Mouse (Mus musculus) intestine, postnatal 0 days (tissue): ENCODE results near the gene Sec14l1. TPM values are rescaled to one million over a fixed set of nuclear protein-coding genes. Genes with fewer than 3 reads are reported as not detected.

Experiments
- ATAC-seq: fragments of 200-750 bp; cut with Nextera tagmentation; 2 replicates; pipeline ENCODE4 v1.8.0; 2017; ENCODE audit warnings: mild to moderate bottlenecking, moderate TSS enrichment, moderate library complexity
- H3K27ac ChIP-seq: fragments of 300-500 bp; sonication (generic); 2 replicates; pipeline ENCODE4 v1.5.1; 2014; ENCODE audit warnings: mild to moderate bottlenecking, low read depth, low read length, moderate library complexity
- H3K27me3 ChIP-seq: fragments of 300-500 bp; sonication (generic); replicated peaks from 2 replicates; pipeline ENCODE4 v1.6.1; 2014; ENCODE audit warnings: low read length, mixed read lengths; ENCODE audit not compliant: control insufficient read depth, insufficient read depth
- H3K36me3 ChIP-seq: fragments of 300-500 bp; sonication (generic); 2 replicates; pipeline ENCODE4 v1.6.1; 2014; ENCODE audit warnings: mild to moderate bottlenecking, moderate library complexity; ENCODE audit not compliant: control insufficient read depth, insufficient read depth
- H3K4me1 ChIP-seq: fragments of 300-500 bp; sonication (generic); replicated peaks from 2 replicates; pipeline ENCODE4 v1.6.1; 2014; ENCODE audit warnings: antibody characterized with exemption, low read length, mixed read lengths; ENCODE audit not compliant: control insufficient read depth, insufficient read depth
- H3K4me2 ChIP-seq: fragments of 300-500 bp; sonication (generic); replicated peaks from 2 replicates; pipeline ENCODE4 v1.6.1; 2014; ENCODE audit warnings: low read depth, mild to moderate bottlenecking, moderate library complexity
- H3K4me3 ChIP-seq: fragments of 300-500 bp; sonication (generic); 2 replicates; pipeline ENCODE4 v1.5.1; 2014; ENCODE audit warnings: low read depth, low read length
- H3K9ac ChIP-seq: fragments of 300-500 bp; sonication (generic); 2 replicates; pipeline ENCODE4 v1.6.1; 2014; ENCODE audit warnings: mild to moderate bottlenecking, low read depth, low read length
- H3K9me3 ChIP-seq: fragments of 300-500 bp; sonication (generic); 2 replicates; pipeline ENCODE4 v1.6.1; 2016; ENCODE audit warnings: mixed run types; ENCODE audit not compliant: control insufficient read depth
- CTCF ChIP-seq: sonication (generic); IDR thresholded peaks from 2 replicates; pipeline ENCODE4 v1.5.1; 2016; ENCODE audit warnings: low read depth, mild to moderate bottlenecking, control low read depth, antibody characterized with exemption, moderate library complexity
- WGBS: fragments of 180-500 bp; shearing (Covaris S2); extraction: QIAGEN DNeasy Blood & Tissue Kit; methylation state at CpG from one replicate; pipeline ENCODE4 v1.1.7; 2014; 5-methylcytosine and 5-hydroxymethylcytosine counted together
- polyA plus RNA-seq: library from polyadenylated mRNA; unstranded; fragments of >200 nt; fragmentation: Nextera tagmentation; extraction: Ambion mirVana; gene quantifications from 2 replicates; pipeline ENCODE4 v1.2.1, GENCODE M21; 2015

The Sec14l1 gene
- polyA plus RNA-seq, 1 experiment from 2014 or later, result 22.8 TPM

DNA sequence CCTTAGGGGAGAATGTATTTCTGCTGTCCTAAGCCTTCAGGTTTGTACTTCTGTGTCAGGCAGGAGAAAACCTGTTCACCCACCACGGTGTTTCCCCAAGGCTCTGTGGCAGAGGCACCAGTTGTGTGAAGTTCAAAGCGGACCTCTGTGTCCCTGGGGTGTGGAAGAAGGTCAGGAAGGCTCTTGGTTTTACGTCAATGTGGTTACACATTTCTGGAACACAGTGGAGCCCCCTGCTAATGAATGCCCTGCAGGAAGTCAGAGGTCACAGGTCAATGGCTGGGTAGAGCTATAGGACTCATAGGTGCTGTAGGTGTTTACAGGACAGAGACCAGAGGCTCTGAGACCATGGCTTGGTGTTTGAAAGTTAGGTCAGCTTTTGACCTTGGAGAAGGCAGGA lies 9.7 kb upstream of the Sec14l1 start:
- Histone ChIP-seq H3K4me1 (no peaks in the 10 kb centered on the region), H3K9ac (no peak overlapping the region), H3K36me3 (no peaks in the 10 kb centered on the region), H3K9me3 (no peaks in the 10 kb centered on the region), H3K4me2 (no peak overlapping the region), H3K27ac (no peak overlapping the region), H3K4me3 (no peak overlapping the region), H3K27me3 (no peaks in the 10 kb centered on the region)
- WGBS, result 74% methylated on average over 3 of the region's 3 CpGs
- no peak for ATAC-seq
- no peak for TF ChIP-seq CTCF

DNA sequence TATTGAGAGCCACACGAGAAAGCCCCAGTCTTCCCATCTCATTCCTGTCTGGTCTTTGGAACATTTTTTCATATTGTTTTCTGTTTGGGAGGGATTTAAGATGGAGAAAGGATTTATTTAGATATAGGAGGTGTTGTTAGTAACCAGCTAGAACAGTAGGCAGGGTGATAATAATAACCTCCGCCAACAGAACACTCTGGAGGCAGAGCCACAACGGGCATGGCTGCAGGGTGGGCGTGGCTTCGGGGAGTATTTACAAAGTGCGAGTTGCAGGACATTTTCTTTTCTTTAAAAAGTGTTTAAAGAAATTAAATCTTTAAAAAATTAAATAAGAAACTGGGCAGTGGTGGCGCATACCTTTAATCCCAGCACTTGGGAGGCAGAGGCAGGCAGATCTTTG lies 9.1 kb upstream of the Sec14l1 start:
- Histone ChIP-seq H3K4me2 (no peak overlapping the region), H3K4me3 (no peak overlapping the region), H3K27me3 (no peaks in the 10 kb centered on the region), H3K36me3 (no peaks in the 10 kb centered on the region), H3K9me3 (no peaks in the 10 kb centered on the region), H3K9ac (no peak overlapping the region), H3K4me1 (no peaks in the 10 kb centered on the region), H3K27ac (no peak overlapping the region)
- WGBS, result 73% methylated on average over 7 of the region's 7 CpGs
- ATAC-seq, result no peak
- TF ChIP-seq CTCF, result no peak

DNA sequence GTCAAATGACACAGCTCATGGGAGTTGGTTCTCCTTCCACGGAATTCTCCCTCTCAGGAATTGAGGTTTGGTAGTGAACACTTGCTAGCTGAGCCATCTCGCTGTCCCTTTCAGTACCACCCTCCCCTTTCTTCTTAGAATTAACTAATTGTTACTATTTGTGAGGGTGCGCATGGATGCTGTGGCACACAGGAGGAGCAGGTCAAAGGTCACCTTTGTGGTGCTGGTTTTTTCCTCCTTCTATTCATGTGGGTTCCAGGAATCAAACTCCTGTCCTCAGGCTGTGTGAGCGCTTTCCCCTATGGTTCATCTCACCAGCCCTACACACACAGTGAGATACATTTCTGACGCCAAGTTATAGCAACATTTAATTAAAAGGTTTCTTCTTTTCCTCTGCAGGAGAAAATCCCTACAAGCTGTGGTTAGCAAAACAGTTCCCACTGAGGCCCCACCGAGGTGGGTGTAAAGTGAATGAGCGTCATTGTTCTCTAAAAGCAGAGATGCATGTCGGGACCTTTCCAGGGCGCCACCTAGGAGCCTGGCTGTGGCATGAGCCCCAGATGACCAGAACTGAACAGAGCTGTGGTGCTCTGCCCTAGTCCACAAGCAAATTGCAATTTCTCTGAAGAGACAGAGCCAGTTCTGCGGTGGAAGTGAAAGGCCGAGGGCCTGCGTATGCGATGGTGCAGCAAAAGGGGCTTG lies 8.2 kb upstream of the Sec14l1 start:
- no peaks in the 10 kb centered on the region for H3K36me3 ChIP-seq
- TF ChIP-seq CTCF, result peak; percentile 31
- no peak overlapping the region for H3K4me3 ChIP-seq
- no peaks in the 10 kb centered on the region for H3K4me1 ChIP-seq
- 60% methylated on average over 13 of the region's 13 CpGs for WGBS
- no peak for ATAC-seq
- no peak overlapping the region for H3K4me2 ChIP-seq
- no peaks in the 10 kb centered on the region for H3K27me3 ChIP-seq
- no peak overlapping the region for H3K27ac ChIP-seq
- no peaks in the 10 kb centered on the region for H3K9me3 ChIP-seq
- no peak overlapping the region for H3K9ac ChIP-seq

DNA sequence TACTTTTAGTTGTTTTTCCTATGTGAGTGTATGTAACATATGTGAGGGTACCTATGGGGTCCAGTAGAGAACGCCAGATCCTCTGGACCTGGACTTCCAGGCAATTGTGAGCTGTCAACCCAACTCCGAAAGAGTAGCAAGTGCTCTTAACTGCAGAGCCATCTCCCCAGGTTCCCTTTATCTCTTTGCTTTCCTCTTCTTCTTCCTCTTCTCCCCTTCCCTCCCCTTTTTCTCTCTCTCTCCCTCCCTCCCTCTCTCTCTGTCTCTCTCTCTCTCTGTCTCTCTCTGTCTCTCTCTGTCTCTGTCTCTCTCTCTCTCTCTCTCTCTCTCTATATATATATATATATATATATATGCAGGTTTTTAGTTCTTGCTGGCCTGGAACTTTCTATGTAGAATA lies 7.1 kb upstream of the Sec14l1 start:
- no peak overlapping the region for H3K27ac ChIP-seq
- TF ChIP-seq CTCF, result no peak
- no peaks in the 10 kb centered on the region for H3K36me3 ChIP-seq
- no peak overlapping the region for H3K9ac ChIP-seq
- no peaks in the 10 kb centered on the region for H3K27me3 ChIP-seq
- H3K4me2 ChIP-seq, result no peak overlapping the region
- no peak overlapping the region for H3K4me3 ChIP-seq
- H3K9me3 ChIP-seq, result no peaks in the 10 kb centered on the region
- WGBS, result 89% methylated on average over 2 of the region's 2 CpGs
- no peak for ATAC-seq
- no peaks in the 10 kb centered on the region for H3K4me1 ChIP-seq

DNA sequence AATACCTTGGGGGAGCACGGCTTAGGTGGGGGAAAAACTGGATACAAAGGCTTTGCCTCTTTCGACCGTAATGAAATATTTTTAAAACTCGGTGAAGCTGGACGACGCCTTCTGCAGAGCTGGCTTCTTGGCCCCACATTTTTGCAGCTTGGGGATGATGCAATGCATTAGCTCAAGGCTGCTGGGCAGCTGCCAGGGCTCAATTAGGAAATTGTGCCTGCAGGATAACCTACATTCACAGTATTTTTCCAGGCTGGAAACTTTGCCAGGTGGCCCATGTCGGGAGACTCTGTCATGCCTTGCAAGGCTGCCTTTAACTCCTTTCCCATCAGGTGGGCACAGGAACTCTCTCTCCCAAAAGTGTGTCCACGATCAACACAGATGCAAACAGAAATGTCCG lies 6.4 kb upstream of the Sec14l1 start:
- Histone ChIP-seq H3K4me1 (no peaks in the 10 kb centered on the region), H3K27me3 (no peaks in the 10 kb centered on the region), H3K9me3 (no peaks in the 10 kb centered on the region), H3K27ac (no peak overlapping the region), H3K9ac (no peak overlapping the region), H3K4me3 (no peak overlapping the region), H3K36me3 (no peaks in the 10 kb centered on the region), H3K4me2 (no peak overlapping the region)
- no peak for TF ChIP-seq CTCF
- no peak for ATAC-seq
- WGBS, result 44% methylated on average over 9 of the region's 9 CpGs

DNA sequence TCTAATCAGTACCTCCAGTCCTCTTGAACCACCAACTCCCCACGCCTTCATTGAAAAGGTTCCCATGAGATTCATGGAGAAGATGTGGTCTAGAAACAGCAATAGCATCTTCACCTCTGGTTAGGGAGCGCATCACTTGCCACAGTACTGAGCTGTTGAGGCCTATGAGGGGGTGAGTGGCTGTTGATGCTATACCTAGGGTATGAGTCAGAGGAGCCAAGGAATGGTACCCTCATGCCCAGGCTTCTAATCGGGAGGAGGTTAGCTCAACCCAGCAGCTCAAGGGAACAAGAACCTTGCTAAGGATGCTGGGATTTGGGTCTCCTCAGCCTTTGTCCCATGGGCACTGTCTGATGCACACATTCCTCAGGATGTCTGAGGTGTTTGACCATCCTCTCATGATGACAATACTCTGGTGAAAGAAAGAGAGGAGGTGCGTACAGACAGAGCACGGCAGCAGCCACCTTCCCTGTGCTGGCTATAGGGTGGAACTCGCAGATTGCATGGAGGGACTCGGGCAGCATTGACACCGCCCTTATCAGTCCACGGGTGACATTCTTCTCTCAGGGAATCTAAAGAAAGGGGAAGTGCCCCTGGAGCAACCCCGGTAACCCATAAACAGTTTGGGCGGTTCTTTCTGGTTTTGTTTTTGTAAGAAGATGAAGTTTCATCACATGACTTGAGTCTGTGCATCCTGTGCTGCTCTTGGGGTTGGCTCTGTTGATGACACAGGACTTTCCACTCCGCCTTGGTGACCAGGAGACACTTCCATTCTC lies 5.6 kb upstream of the Sec14l1 start:
- Histone ChIP-seq H3K36me3 (no peaks in the 10 kb centered on the region), H3K9ac (no peak overlapping the region), H3K27me3 (no peaks in the 10 kb centered on the region), H3K4me2 (no peak overlapping the region), H3K4me1 (no peaks in the 10 kb centered on the region), H3K4me3 (no peak overlapping the region), H3K27ac (no peak overlapping the region), H3K9me3 (no peaks in the 10 kb centered on the region)
- WGBS, result 76% methylated on average over 12 of the region's 12 CpGs
- ATAC-seq, result no peak
- TF ChIP-seq CTCF, result no peak
